Mouse (Mus musculus) C2C12 (cell line): ENCODE data around the gene Gpr156. TPM values are rescaled to one million over a fixed set of nuclear protein-coding genes. Genes with fewer than 3 reads are reported as not detected.

Source experiments
- H3K27me3 ChIP-seq: one replicate; pipeline ENCODE4 v1.6.1; 2011; ENCODE audit not compliant: control insufficient read depth, insufficient read depth, insufficient read length
- H3K36me3 ChIP-seq: one replicate; pipeline ENCODE4 v1.6.1; 2011; ENCODE audit not compliant: control insufficient read depth, insufficient read depth
- H3K4me3 ChIP-seq: one replicate; pipeline ENCODE4 v1.5.1; 2011; ENCODE audit warnings: mild to moderate bottlenecking, control low read depth; ENCODE audit not compliant: poor library complexity, insufficient read depth, severe bottlenecking
- H3K79me2 ChIP-seq: one replicate; pipeline ENCODE4 v1.6.1; 2011; ENCODE audit not compliant: control insufficient read depth, insufficient read depth
- H3K79me3 ChIP-seq: one replicate; pipeline ENCODE4 v1.6.1; 2011; ENCODE audit warnings: low read depth, control low read depth
- H3ac ChIP-seq: one replicate; pipeline ENCODE3; 2011; ENCODE audit warnings: low read depth; ENCODE audit not compliant: control insufficient read depth, insufficient read length
- CEBPB ChIP-seq: IDR thresholded peaks from one replicate; pipeline ENCODE4 v1.6.1; 2011; ENCODE audit warnings: low read depth, mild to moderate bottlenecking, control low read depth, moderate library complexity
- CTCF ChIP-seq: IDR thresholded peaks from one replicate; pipeline ENCODE4 v1.5.1; 2011; ENCODE audit not compliant: control insufficient read depth, insufficient read depth, insufficient read length
- FOSL1 ChIP-seq: IDR thresholded peaks from one replicate; pipeline ENCODE4 v1.8.0; 2011; ENCODE audit warnings: mild to moderate bottlenecking, low read length; ENCODE audit not compliant: poor library complexity, insufficient read depth, severe bottlenecking
- MAX ChIP-seq: IDR thresholded peaks from one replicate; pipeline ENCODE4 v1.6.1; 2011; ENCODE audit warnings: mild to moderate bottlenecking, control low read depth
- MYOD1 ChIP-seq: IDR thresholded peaks from one replicate; pipeline ENCODE4 v1.6.1; 2011; ENCODE audit warnings: low read depth; ENCODE audit not compliant: control insufficient read depth, insufficient read length
- MYOG ChIP-seq: IDR thresholded peaks from one replicate; pipeline ENCODE4 v1.6.1; 2011; ENCODE audit not compliant: control insufficient read depth, insufficient read length; ENCODE audit errors: extremely low read depth
- USF1 ChIP-seq: IDR thresholded peaks from one replicate; pipeline ENCODE4 v1.6.1; 2011; ENCODE audit warnings: low read depth, mild to moderate bottlenecking, control low read depth, moderate library complexity
- polyA plus RNA-seq: library from polyadenylated mRNA; unstranded; fragments of >200 nt; fragmentation: generic; extraction: Trizol; gene quantifications from one replicate; pipeline ENCODE4 v1.2.1, GENCODE M21; 2012; ENCODE audit warnings: missing spikeins

Gpr156 gene
- polyA plus RNA-seq, 1 experiment: 0.02 TPM

- no peaks in the 10 kb centered on the region for H3K36me3 ChIP-seq
- TF ChIP-seq USF1 (no peak), MAX (peak; percentile 96), CTCF (peak; percentile 60), FOSL1 (no peak), CEBPB (no peak)
Observed at GRCm38 (mm10) chr16:37947160-37947559, 30.9 kb downstream of the Gpr156 start.

DNA sequence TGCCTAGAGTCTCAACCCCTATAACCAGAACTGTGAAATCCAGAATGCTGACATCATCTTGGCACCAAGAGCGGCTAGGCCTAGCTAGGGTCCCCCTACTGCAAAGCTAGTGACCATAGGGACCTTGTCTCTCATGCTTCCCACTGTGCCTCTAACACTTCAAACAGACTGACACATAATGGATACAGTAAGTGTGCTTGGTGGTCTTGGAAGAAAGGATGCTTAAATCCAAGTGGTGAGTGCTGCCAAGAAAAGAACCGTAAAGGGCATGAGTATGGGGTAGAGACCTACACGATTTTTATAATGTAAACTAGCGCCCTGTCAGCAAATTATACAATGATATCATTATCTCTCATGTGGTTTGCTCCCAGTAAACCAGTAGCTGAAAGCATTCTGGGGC is 32.1 kb downstream of the Gpr156 start:
- TF ChIP-seq MAX: no peak
- no peak for TF ChIP-seq CTCF
- TF ChIP-seq FOSL1: no peak
- no peak for TF ChIP-seq CEBPB
- no peak for TF ChIP-seq USF1
- TF ChIP-seq MYOG: no peak
- no peak for TF ChIP-seq MYOD1
- H3K27me3 ChIP-seq: no peaks in the 10 kb centered on the region
- H3K79me3 ChIP-seq: no peaks in the 10 kb centered on the region
- H3ac ChIP-seq: no peak overlapping the region
- no peaks in the 10 kb centered on the region for H3K36me3 ChIP-seq
- no peaks in the 10 kb centered on the region for H3K79me2 ChIP-seq
- H3K4me3 ChIP-seq: no peak overlapping the region

More at GRCm38 (mm10) chr16:37947160-37947559, 30.9 kb downstream of the Gpr156 start:
- Histone ChIP-seq H3K27me3 (no peaks in the 10 kb centered on the region), H3K4me3 (no peak overlapping the region), H3K79me3 (no peaks in the 10 kb centered on the region), H3ac (no peak overlapping the region), H3K79me2 (no peaks in the 10 kb centered on the region)

DNA sequence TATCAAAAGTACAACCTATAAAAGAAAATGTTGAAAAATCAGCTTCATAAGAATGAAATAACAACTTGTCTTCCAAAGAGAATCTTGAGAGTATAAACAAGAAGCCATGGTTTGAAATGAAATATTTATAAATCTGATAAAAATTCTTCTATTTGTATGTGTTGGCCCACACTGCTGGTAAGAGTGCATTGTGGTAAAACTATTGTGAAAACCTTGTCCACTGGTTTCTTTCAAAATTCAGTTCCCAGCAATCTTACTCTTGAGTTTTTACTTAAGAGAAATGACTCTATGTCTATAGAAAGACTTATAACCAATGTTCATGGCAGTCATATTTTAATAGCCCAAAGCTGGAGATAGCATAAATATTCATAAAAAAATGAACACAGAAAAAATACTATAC is 34.9 kb downstream of the Gpr156 start:
- TF ChIP-seq MYOD1 (no peak), MYOG (no peak), MAX (no peak), CEBPB (no peak), FOSL1 (no peak), CTCF (no peak), USF1 (no peak)
- no peak overlapping the region for H3K4me3 ChIP-seq
- no peaks in the 10 kb centered on the region for H3K79me2 ChIP-seq
- no peaks in the 10 kb centered on the region for H3K79me3 ChIP-seq
- no peaks in the 10 kb centered on the region for H3K27me3 ChIP-seq
- H3ac ChIP-seq: no peak overlapping the region
- H3K36me3 ChIP-seq: no peaks in the 10 kb centered on the region

- TF ChIP-seq USF1: no peak
- TF ChIP-seq FOSL1: no peak
- no peak for TF ChIP-seq CEBPB
- no peak for TF ChIP-seq MYOG
- no peak for TF ChIP-seq CTCF
- TF ChIP-seq MYOD1: no peak
- Histone ChIP-seq H3K79me3 (no peaks in the 10 kb centered on the region), H3K27me3 (no peaks in the 10 kb centered on the region)
Observed at GRCm38 (mm10) chr16:37953186-37953585, 36.9 kb downstream of the Gpr156 start.

DNA sequence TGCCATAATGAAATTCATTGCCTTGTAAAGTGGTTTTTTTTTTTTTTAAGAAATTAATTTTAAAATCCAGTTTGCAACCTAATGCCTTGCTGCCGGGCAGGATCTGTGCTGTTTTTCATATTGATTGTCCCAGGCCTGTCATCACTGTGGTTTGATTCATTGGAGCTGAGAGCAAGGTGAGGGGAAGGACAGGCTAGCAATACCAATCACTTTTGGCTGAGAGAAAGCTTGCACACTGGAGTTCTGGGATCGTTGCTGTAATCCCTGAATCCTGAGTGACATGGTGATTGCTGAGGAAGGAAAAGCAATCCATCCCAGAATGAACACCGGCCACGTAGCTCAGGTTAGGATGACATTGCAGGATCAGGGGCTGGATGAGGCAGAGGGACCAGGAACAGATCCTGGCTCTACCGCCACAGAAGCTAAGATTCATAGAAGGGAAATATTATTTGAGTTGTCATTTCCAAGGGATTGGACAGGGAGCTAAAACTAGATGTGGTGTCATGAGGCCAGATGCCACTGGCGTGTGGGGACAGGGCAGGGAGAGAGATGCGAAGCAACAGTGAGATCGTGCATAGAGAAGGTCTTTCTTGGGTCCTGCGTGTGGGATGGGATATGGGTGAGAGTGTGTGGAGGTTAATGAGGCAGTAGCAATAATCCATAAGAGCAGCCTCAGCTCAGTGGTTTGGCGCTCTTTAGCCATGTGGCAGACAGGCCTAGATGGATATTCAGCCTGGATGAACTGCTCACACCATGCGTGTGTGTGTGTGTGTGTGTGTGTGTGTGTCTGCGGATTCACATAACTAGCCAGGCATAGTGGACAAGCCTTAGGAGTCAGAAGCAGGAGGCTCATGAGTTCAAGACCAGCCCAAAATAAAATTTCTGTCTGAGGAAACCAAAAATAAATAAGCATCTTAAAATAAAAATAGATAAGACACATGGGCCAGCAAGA is 38.0 kb downstream of the Gpr156 start:
- H3K4me3 ChIP-seq: no peak overlapping the region
- no peak for TF ChIP-seq CEBPB
- H3K79me3 ChIP-seq: no peaks in the 10 kb centered on the region
- H3K79me2 ChIP-seq: no peaks in the 10 kb centered on the region
- no peak overlapping the region for H3ac ChIP-seq
- no peaks in the 10 kb centered on the region for H3K36me3 ChIP-seq
- H3K27me3 ChIP-seq: no peaks in the 10 kb centered on the region

More at GRCm38 (mm10) chr16:37953186-37953585, 36.9 kb downstream of the Gpr156 start:
- no peak overlapping the region for H3K4me3 ChIP-seq
- no peaks in the 10 kb centered on the region for H3K79me2 ChIP-seq
- no peaks in the 10 kb centered on the region for H3K36me3 ChIP-seq
- no peak overlapping the region for H3ac ChIP-seq
